Mouse (Mus musculus): Measurements from ENCODE around the gene Gm20388.

DNA sequence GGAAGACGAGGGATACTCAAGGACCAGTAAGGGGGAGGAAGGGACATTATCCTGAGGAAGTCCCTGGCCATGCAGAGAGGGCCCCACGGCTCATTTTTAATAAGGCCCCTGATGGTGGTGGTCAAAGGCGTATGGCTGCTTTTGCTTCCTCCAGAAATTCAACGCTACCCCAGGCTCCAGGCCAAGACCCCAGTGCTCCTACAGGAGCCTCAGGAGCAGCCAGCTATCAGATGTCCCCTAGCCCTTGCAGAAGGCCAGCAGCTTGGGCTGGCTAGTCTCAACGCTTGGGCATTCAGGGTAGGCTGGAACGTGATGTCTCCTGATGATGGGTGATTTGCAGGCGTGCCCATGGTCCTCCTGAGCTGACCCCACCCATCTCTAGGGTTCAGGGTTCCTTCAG, 521.8 kb downstream of the Gm20388 start:
- TF ChIP-seq CHD2 (IDR thresholded peaks at IDR 0.05; ENCODE audit: low read depth, low read length) = no peak
- TF ChIP-seq HCFC1 (IDR thresholded peaks at IDR 0.05; ENCODE audit: borderline replicate concordance, insufficient read depth, low read length) = no peak
- no peak for TF ChIP-seq ZC3H11A (IDR thresholded peaks at IDR 0.05; ENCODE audit: borderline replicate concordance, low read depth, low read length)
